In the genomic region with DNA sequence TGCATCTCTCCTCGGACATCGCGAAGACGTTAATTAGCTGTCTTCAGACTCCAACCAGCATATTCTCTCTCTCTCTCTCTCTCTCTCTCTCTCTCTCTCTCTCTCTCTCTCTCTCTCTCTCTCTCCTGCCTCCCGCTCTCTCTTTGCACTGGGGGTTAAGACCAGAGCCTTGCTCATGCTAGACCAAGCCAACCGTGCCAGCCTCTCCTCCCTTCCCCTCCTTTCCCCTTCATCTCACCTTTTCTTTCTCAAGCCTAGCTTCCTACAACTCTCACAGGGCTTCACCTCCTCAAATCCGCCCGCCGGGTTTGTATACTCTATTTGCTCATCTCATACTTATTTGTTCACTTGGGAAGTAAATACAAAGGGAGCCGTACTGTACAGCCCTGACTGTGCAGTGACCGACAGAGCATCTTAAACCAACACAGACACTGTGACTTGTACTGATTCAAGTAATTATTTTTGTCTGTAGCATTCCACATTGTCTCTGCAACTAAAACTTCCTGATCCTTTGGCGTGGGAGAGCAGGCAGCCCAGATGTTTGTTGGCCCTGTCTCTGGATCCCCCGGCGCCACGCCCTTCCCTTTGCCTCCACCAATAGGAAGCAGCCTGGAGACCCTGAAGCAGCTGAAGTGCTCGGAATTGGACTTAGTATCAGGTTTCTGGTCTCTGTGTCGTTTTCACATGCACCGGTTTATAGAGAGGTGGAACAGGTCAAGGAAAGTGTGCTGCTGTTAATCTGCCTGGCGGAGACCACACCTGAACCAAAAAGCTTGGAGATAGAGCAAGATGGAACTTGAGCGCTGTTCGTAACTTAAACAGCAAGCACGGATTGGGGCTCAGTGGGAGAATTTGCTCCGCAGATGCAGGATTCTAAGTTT, we compare ENCODE assay signal across 8 mouse cellular contexts.
DNase-seq lines count a peak whose midpoint lies in the region; ATAC-seq lines count a peak whose summit lies in the region.

No protein-coding gene starts in this region.

- peak; percentile 6 to 13 for DNase-seq in left cerebral cortex, postnatal 25 days (ENCODE audit: low spot score in 2 of 2)
- no peak for DNase-seq in left cerebral cortex, adult 11 months (ENCODE audit: low spot score)
- DNase-seq in lung, postnatal 14 days: peak; percentile 2
- DNase-seq in thymus, postnatal 36 days: no peak
- DNase-seq in thymus, postnatal 10 days (ENCODE audit: low spot score in 2 of 2): no peak

- peaks cover 8% of the 10 kb centered on the region for H3K27me3 ChIP-seq in embryonic facial prominence, embryonic 13.5 days
- peaks cover 30% of the 10 kb centered on the region for H3K27me3 ChIP-seq in hindbrain, embryonic 13.5 days
- H3K27me3 ChIP-seq in stomach, embryonic 15.5 days (replicated peaks): no peaks in the 10 kb centered on the region

- peak overlapping the region; percentile 22; the same call in 1 of the 2 replicates for H3K27ac ChIP-seq in embryonic facial prominence, embryonic 13.5 days
- H3K27ac ChIP-seq in hindbrain, embryonic 13.5 days: no peak overlapping the region
- H3K27ac ChIP-seq in stomach, embryonic 15.5 days: 0 out of 2 replicates have a peak overlapping the region, but pooled peaks have one; percentile 8

- peak overlapping the region; percentile 68 for H3K4me2 ChIP-seq in embryonic facial prominence, embryonic 13.5 days
- peak overlapping the region; percentile 59 for H3K4me2 ChIP-seq in hindbrain, embryonic 13.5 days
- peak overlapping the region; percentile 63 for H3K4me2 ChIP-seq in stomach, embryonic 15.5 days

- H3K4me1 ChIP-seq in embryonic facial prominence, embryonic 13.5 days: peaks cover 6% of the 10 kb centered on the region
- H3K4me1 ChIP-seq in hindbrain, embryonic 13.5 days (replicated peaks): peaks cover 11% of the 10 kb centered on the region
- no peaks in the 10 kb centered on the region for H3K4me1 ChIP-seq in stomach, embryonic 15.5 days

- H3K36me3 ChIP-seq in embryonic facial prominence, embryonic 13.5 days: no peaks in the 10 kb centered on the region
- no peaks in the 10 kb centered on the region for H3K36me3 ChIP-seq in hindbrain, embryonic 13.5 days
- no peaks in the 10 kb centered on the region for H3K36me3 ChIP-seq in stomach, embryonic 15.5 days

- intact Hi-C loops in left cerebral cortex, postnatal 25 days (cut with DNase I): no loop called here

- H3K9ac ChIP-seq in embryonic facial prominence, embryonic 13.5 days: peak overlapping the region; percentile 49; the same call in 1 of the 2 replicates
- peak overlapping the region; percentile 36; the same call in 1 of the 2 replicates for H3K9ac ChIP-seq in hindbrain, embryonic 13.5 days
- no peak overlapping the region for H3K9ac ChIP-seq in stomach, embryonic 15.5 days

- peak overlapping the region; percentile 41 for H3K4me3 ChIP-seq in embryonic facial prominence, embryonic 13.5 days
- peak overlapping the region; percentile 33 for H3K4me3 ChIP-seq in hindbrain, embryonic 13.5 days
- H3K4me3 ChIP-seq in stomach, embryonic 15.5 days (replicated peaks): peak overlapping the region; percentile 37

- ATAC-seq in embryonic facial prominence, embryonic 13.5 days (ENCODE audit: insufficient number of reproducible peaks, insufficient read depth, low FRiP score, low TSS enrichment, low read depth): peak; percentile 83
- ATAC-seq in hindbrain, embryonic 13.5 days (ENCODE audit: low FRiP score): peak; percentile 72
- peak; percentile 86 for ATAC-seq in stomach, embryonic 15.5 days (ENCODE audit: insufficient read depth, low FRiP score, low read depth)

- WGBS in embryonic facial prominence, embryonic 13.5 days: 11% methylated on average over 23 of the region's 23 CpGs
- 23% methylated on average over 23 of the region's 23 CpGs for WGBS in hindbrain, embryonic 13.5 days
- WGBS in stomach, embryonic 15.5 days: 12% methylated on average over 23 of the region's 23 CpGs

- no peaks in the 10 kb centered on the region for H3K9me3 ChIP-seq in embryonic facial prominence, embryonic 13.5 days
- H3K9me3 ChIP-seq in hindbrain, embryonic 13.5 days: no peaks in the 10 kb centered on the region
- H3K9me3 ChIP-seq in stomach, embryonic 15.5 days: no peaks in the 10 kb centered on the region

Comparison
In these comparisons a context has a peak if more than half of its experiments do, and no peak if none do; other contexts are left out.
1. DNase-seq: peak in left cerebral cortex, postnatal 25 days (2 of 2) and lung, postnatal 14 days (single experiment); none in left cerebral cortex, adult 11 months (single experiment), thymus, postnatal 36 days (0 of 2) and thymus, postnatal 10 days (0 of 2).
2. Peak in every context shown above with its lines, with median percentiles within 50 percentile points of each other: ATAC-seq, H3K4me2 ChIP-seq and H3K4me3 ChIP-seq.